Mouse (Mus musculus): ENCODE data around the gene Zpbp2. TPM values are rescaled to one million over a fixed set of nuclear protein-coding genes. Genes with fewer than 3 reads are reported as not detected.

The Zpbp2 gene
- total and polyA plus RNA-seq, 2 experiments: 0.28 TPM; not detected in 1

- DNase-seq (ENCODE audit: extremely low read depth, low read depth, low spot score): peak; percentile 52
- TF ChIP-seq POLR2A (IDR thresholded peaks at IDR 0.05; ENCODE audit: extremely low read depth, insufficient read depth, low read length): no peak
- peak; percentile 29; the same call in 1 of the 2 replicates for TF ChIP-seq CTCF (IDR thresholded peaks at IDR 0.05; ENCODE audit: low read depth, low read length)
These were observed 55.9 kb downstream of the Zpbp2 start for GRCm38 (mm10) chr11:98606763-98607162.

More at GRCm38 (mm10) chr11:98606763-98607162, 55.9 kb downstream of the Zpbp2 start:
- H3K4me1 ChIP-seq (ENCODE audit: control insufficient read depth, insufficient read depth, low read length): no peaks in the 10 kb centered on the region
- peaks cover 6% of the 10 kb centered on the region; the same call in 1 of the 2 replicates for H3K27me3 ChIP-seq (ENCODE audit: control insufficient read depth, insufficient read depth, low read length)
- no peaks in the 10 kb centered on the region for H3K36me3 ChIP-seq (ENCODE audit: control insufficient read depth, insufficient read depth, low read length)
- 7% methylated on average over 3 of the region's 3 CpGs for WGBS
- no peaks in the 10 kb centered on the region for H3K79me2 ChIP-seq (ENCODE audit: control insufficient read depth, insufficient read depth, low read length)
- H3K27ac ChIP-seq (replicated peaks; ENCODE audit: insufficient read depth, low read depth, low read length): no peak overlapping the region
- no peak overlapping the region for H3K9ac ChIP-seq (ENCODE audit: low read depth, low read length)
- H3K4me3 ChIP-seq (ENCODE audit: insufficient read depth, low read depth, low read length): no peak overlapping the region

Other genes starting within 250 kb of the Zpbp2 start
- not detected in 2 replicates for gene Neurod2, start 221.4 kb upstream of the Zpbp2 start, total RNA-seq (2014; rRNA removed)
- not detected in 2 replicates for gene Neurod2, start 221.4 kb upstream of the Zpbp2 start, polyA plus RNA-seq (2012; rRNA removed)
- 0.55 and 0.87 TPM in 2 replicates for gene Ppp1r1b, start 202.7 kb upstream of the Zpbp2 start, total RNA-seq (2014; rRNA removed)
- 2.8 and 4.3 TPM in 2 replicates for gene Ppp1r1b, start 202.7 kb upstream of the Zpbp2 start, polyA plus RNA-seq (2012; rRNA removed)
- 11.9 and 17.2 TPM in 2 replicates for gene Stard3, start 192.7 kb upstream of the Zpbp2 start, total RNA-seq (2014; rRNA removed)
- gene Stard3, start 192.7 kb upstream of the Zpbp2 start, polyA plus RNA-seq (2012; rRNA removed): 30.0 and 41.1 TPM in 2 replicates
- gene Tcap, start 167.3 kb upstream of the Zpbp2 start, total RNA-seq (2014; rRNA removed): 3.5 TPM in 1 of 2 replicates, not detected in the other
- 0.10 and 0.16 TPM in 2 replicates for gene Tcap, start 167.3 kb upstream of the Zpbp2 start, polyA plus RNA-seq (2012; rRNA removed)
- 1.7 TPM in 1 of 2 replicates, not detected in the other for gene Pnmt, start 164.6 kb upstream of the Zpbp2 start, total RNA-seq (2014; rRNA removed)
- gene Pnmt, start 164.6 kb upstream of the Zpbp2 start, polyA plus RNA-seq (2012; rRNA removed): not detected in 2 replicates
- gene Pgap3, start 150.6 kb upstream of the Zpbp2 start, total RNA-seq (2014; rRNA removed): 0.37 and 0.87 TPM in 2 replicates
- gene Pgap3, start 150.6 kb upstream of the Zpbp2 start, polyA plus RNA-seq (2012; rRNA removed): 3.7 and 5.0 TPM in 2 replicates
- 0.60 and 1.0 TPM in 2 replicates for gene Erbb2, start 138.6 kb upstream of the Zpbp2 start, total RNA-seq (2014; rRNA removed)
- gene Erbb2, start 138.6 kb upstream of the Zpbp2 start, polyA plus RNA-seq (2012; rRNA removed): 0.56 and 0.72 TPM in 2 replicates
- gene Mien1, start 112.1 kb upstream of the Zpbp2 start, total RNA-seq (2014; rRNA removed): 62.8 and 64.1 TPM in 2 replicates
- 75.0 and 101 TPM in 2 replicates for gene Mien1, start 112.1 kb upstream of the Zpbp2 start, polyA plus RNA-seq (2012; rRNA removed)
- gene Grb7, start 104.7 kb upstream of the Zpbp2 start, total RNA-seq (2014; rRNA removed): 58.2 and 84.8 TPM in 2 replicates
- 134 and 136 TPM in 2 replicates for gene Grb7, start 104.7 kb upstream of the Zpbp2 start, polyA plus RNA-seq (2012; rRNA removed)
- gene Ikzf3, start 5.1 kb upstream of the Zpbp2 start, total RNA-seq (2014; rRNA removed): 0.37 and 0.60 TPM in 2 replicates
- gene Ikzf3, start 5.1 kb upstream of the Zpbp2 start, polyA plus RNA-seq (2012; rRNA removed): 0.82 and 1.1 TPM in 2 replicates
- gene Ormdl3, start 36.3 kb downstream of the Zpbp2 start, total RNA-seq (2014; rRNA removed): 48.3 and 62.0 TPM in 2 replicates
- gene Ormdl3, start 36.3 kb downstream of the Zpbp2 start, polyA plus RNA-seq (2012; rRNA removed): 119 and 166 TPM in 2 replicates
- not detected in 2 replicates for gene Lrrc3c, start 47.2 kb downstream of the Zpbp2 start, total RNA-seq (2014; rRNA removed)
- not detected in 2 replicates for gene Lrrc3c, start 47.2 kb downstream of the Zpbp2 start, polyA plus RNA-seq (2012; rRNA removed)
- not detected in 2 replicates for gene Gm12355, start 74.6 kb downstream of the Zpbp2 start, total RNA-seq (2014; rRNA removed)
- gene Gm12355, start 74.6 kb downstream of the Zpbp2 start, polyA plus RNA-seq (2012; rRNA removed): not detected in 2 replicates
- not detected in 2 replicates for gene Gsdma3, start 75.3 kb downstream of the Zpbp2 start, total RNA-seq (2014; rRNA removed)
- not detected in 2 replicates for gene Gsdma3, start 75.3 kb downstream of the Zpbp2 start, polyA plus RNA-seq (2012; rRNA removed)
- not detected in 2 replicates for gene Gsdma2, start 95.7 kb downstream of the Zpbp2 start, total RNA-seq (2014; rRNA removed)
- gene Gsdma2, start 95.7 kb downstream of the Zpbp2 start, polyA plus RNA-seq (2012; rRNA removed): not detected in 2 replicates
- not detected in 2 replicates for gene Gsdma, start 113.3 kb downstream of the Zpbp2 start, total RNA-seq (2014; rRNA removed)
- not detected in 2 replicates for gene Gsdma, start 113.3 kb downstream of the Zpbp2 start, polyA plus RNA-seq (2012; rRNA removed)
- 54.6 and 69.7 TPM in 2 replicates for gene Psmd3, start 131.5 kb downstream of the Zpbp2 start, total RNA-seq (2014; rRNA removed)
- 158 TPM in 2 replicates for gene Psmd3, start 131.5 kb downstream of the Zpbp2 start, polyA plus RNA-seq (2012; rRNA removed)
- gene Csf3, start 150.2 kb downstream of the Zpbp2 start, total RNA-seq (2014; rRNA removed): not detected in 2 replicates
- gene Csf3, start 150.2 kb downstream of the Zpbp2 start, polyA plus RNA-seq (2012; rRNA removed): 0.07 TPM in 1 of 2 replicates, not detected in the other
- 3.9 and 6.2 TPM in 2 replicates for gene Med24, start 178.3 kb downstream of the Zpbp2 start, total RNA-seq (2014; rRNA removed)
- 16.2 and 23.2 TPM in 2 replicates for gene Med24, start 178.3 kb downstream of the Zpbp2 start, polyA plus RNA-seq (2012; rRNA removed)
- 5.5 and 8.9 TPM in 2 replicates for gene Thra, start 189.5 kb downstream of the Zpbp2 start, total RNA-seq (2014; rRNA removed)
- 13.6 and 14.9 TPM in 2 replicates for gene Thra, start 189.5 kb downstream of the Zpbp2 start, polyA plus RNA-seq (2012; rRNA removed)
- 19.0 and 45.4 TPM in 2 replicates for gene Nr1d1, start 224.2 kb downstream of the Zpbp2 start, total RNA-seq (2014; rRNA removed)
- gene Nr1d1, start 224.2 kb downstream of the Zpbp2 start, polyA plus RNA-seq (2012; rRNA removed): 75.4 and 106 TPM in 2 replicates
- 15.5 and 17.7 TPM in 2 replicates for gene Msl1, start 244.4 kb downstream of the Zpbp2 start, total RNA-seq (2014; rRNA removed)
- 17.0 and 17.2 TPM in 2 replicates for gene Msl1, start 244.4 kb downstream of the Zpbp2 start, polyA plus RNA-seq (2012; rRNA removed)

Measured in liver, adult 2 months (tissue).